Mouse (Mus musculus): Measurements from ENCODE around the gene Cldn20. TPM values are rescaled to one million over a fixed set of nuclear protein-coding genes. Genes with fewer than 3 reads are reported as not detected.

Gene Cldn20
- total and polyA plus RNA-seq, 3 experiments = 0.37 TPM; not detected in 2

- intact Hi-C loops (cut with DNase I) = no loop called here
Measured at GRCm38 (mm10) chr17:3499468-3499867, 32.9 kb upstream of the Cldn20 start.

GRCm38 (mm10) chr17:3500076-3500475 lies 32.3 kb upstream of the Cldn20 start:
- intact Hi-C loops (cut with DNase I) = no loop called here
- no peak for DNase-seq

More at GRCm38 (mm10) chr17:3499468-3499867, 32.9 kb upstream of the Cldn20 start:
- Histone ChIP-seq H3K27me3 (ENCODE audit: control insufficient read depth, insufficient read depth, low read length) (no peaks in the 10 kb centered on the region), H3K4me3 (no peak overlapping the region), H3K36me3 (ENCODE audit: control insufficient read depth, insufficient read depth, low read length) (no peaks in the 10 kb centered on the region), H3K9ac (ENCODE audit: low read depth, low read length) (no peak overlapping the region), H3K27ac (no peak overlapping the region), H3K4me1 (ENCODE audit: control insufficient read depth, insufficient read depth, low read length) (no peaks in the 10 kb centered on the region), H3K79me2 (replicated peaks; ENCODE audit: control insufficient read depth, insufficient read depth, low read length) (no peaks in the 10 kb centered on the region)
- no peak for DNase-seq
- TF ChIP-seq CTCF (IDR thresholded peaks at IDR 0.05) (no peak), EP300 (IDR thresholded peaks at IDR 0.05; ENCODE audit: insufficient read depth, low read depth, low read length) (no peak)
- 89% methylated on average over 8 of the region's 8 CpGs for WGBS

GRCm38 (mm10) chr17:3500936-3501335 lies 31.4 kb upstream of the Cldn20 start:
- Histone ChIP-seq H3K9ac (ENCODE audit: low read depth, low read length) (no peak overlapping the region), H3K79me2 (replicated peaks; ENCODE audit: control insufficient read depth, insufficient read depth, low read length) (no peaks in the 10 kb centered on the region), H3K36me3 (ENCODE audit: control insufficient read depth, insufficient read depth, low read length) (no peaks in the 10 kb centered on the region), H3K27ac (no peak overlapping the region), H3K4me1 (ENCODE audit: control insufficient read depth, insufficient read depth, low read length) (no peaks in the 10 kb centered on the region), H3K27me3 (ENCODE audit: control insufficient read depth, insufficient read depth, low read length) (no peaks in the 10 kb centered on the region), H3K4me3 (no peak overlapping the region)
- intact Hi-C loops (cut with DNase I) = no loop called here
- no peak for DNase-seq
- 79% methylated on average over 4 of the region's 4 CpGs for WGBS
- TF ChIP-seq EP300 (IDR thresholded peaks at IDR 0.05; ENCODE audit: insufficient read depth, low read depth, low read length) = no peak
- no peak for TF ChIP-seq POLR2A (IDR thresholded peaks at IDR 0.05; ENCODE audit: insufficient read depth, low read depth, low read length)
- TF ChIP-seq CTCF (IDR thresholded peaks at IDR 0.05) = no peak

More at GRCm38 (mm10) chr17:3500076-3500475, 32.3 kb upstream of the Cldn20 start:
- Histone ChIP-seq H3K79me2 (replicated peaks; ENCODE audit: control insufficient read depth, insufficient read depth, low read length) (no peaks in the 10 kb centered on the region), H3K36me3 (ENCODE audit: control insufficient read depth, insufficient read depth, low read length) (no peaks in the 10 kb centered on the region), H3K9ac (ENCODE audit: low read depth, low read length) (no peak overlapping the region), H3K27ac (no peak overlapping the region), H3K4me3 (no peak overlapping the region), H3K4me1 (ENCODE audit: control insufficient read depth, insufficient read depth, low read length) (no peaks in the 10 kb centered on the region), H3K27me3 (ENCODE audit: control insufficient read depth, insufficient read depth, low read length) (no peaks in the 10 kb centered on the region)
- no peak for TF ChIP-seq CTCF (IDR thresholded peaks at IDR 0.05)
- TF ChIP-seq POLR2A (IDR thresholded peaks at IDR 0.05; ENCODE audit: insufficient read depth, low read depth, low read length) = no peak
- no peak for TF ChIP-seq EP300 (IDR thresholded peaks at IDR 0.05; ENCODE audit: insufficient read depth, low read depth, low read length)
- 88% methylated on average over 6 of the region's 6 CpGs for WGBS

GRCm38 (mm10) chr17:3505711-3506110 lies 26.6 kb upstream of the Cldn20 start:
- Histone ChIP-seq H3K79me2 (replicated peaks; ENCODE audit: control insufficient read depth, insufficient read depth, low read length) (no peaks in the 10 kb centered on the region), H3K36me3 (ENCODE audit: control insufficient read depth, insufficient read depth, low read length) (no peaks in the 10 kb centered on the region), H3K9ac (ENCODE audit: low read depth, low read length) (no peak overlapping the region), H3K4me3 (no peak overlapping the region), H3K27me3 (ENCODE audit: control insufficient read depth, insufficient read depth, low read length) (no peaks in the 10 kb centered on the region), H3K4me1 (ENCODE audit: control insufficient read depth, insufficient read depth, low read length) (no peaks in the 10 kb centered on the region), H3K27ac (no peak overlapping the region)
- intact Hi-C loops (cut with DNase I) = loop anchor here (5.0 kb wide), 1 partner anchor 233 kb away; no protein-coding TSS in a partner anchor
- TF ChIP-seq EP300 (IDR thresholded peaks at IDR 0.05; ENCODE audit: insufficient read depth, low read depth, low read length) (no peak), POLR2A (IDR thresholded peaks at IDR 0.05; ENCODE audit: insufficient read depth, low read depth, low read length) (no peak), CTCF (IDR thresholded peaks at IDR 0.05) (no peak)
- DNase-seq = no peak
- 89% methylated on average over 1 of the region's 1 CpGs for WGBS

- DNase-seq = no peak
- Histone ChIP-seq H3K79me2 (replicated peaks; ENCODE audit: control insufficient read depth, insufficient read depth, low read length) (no peaks in the 10 kb centered on the region), H3K4me1 (ENCODE audit: control insufficient read depth, insufficient read depth, low read length) (no peaks in the 10 kb centered on the region), H3K27ac (no peak overlapping the region), H3K4me3 (no peak overlapping the region), H3K36me3 (ENCODE audit: control insufficient read depth, insufficient read depth, low read length) (no peaks in the 10 kb centered on the region), H3K27me3 (ENCODE audit: control insufficient read depth, insufficient read depth, low read length) (no peaks in the 10 kb centered on the region), H3K9ac (ENCODE audit: low read depth, low read length) (no peak overlapping the region)
- TF ChIP-seq EP300 (IDR thresholded peaks at IDR 0.05; ENCODE audit: insufficient read depth, low read depth, low read length) (no peak), CTCF (IDR thresholded peaks at IDR 0.05) (no peak), POLR2A (IDR thresholded peaks at IDR 0.05; ENCODE audit: insufficient read depth, low read depth, low read length) (no peak)
- WGBS = 71% methylated on average over 8 of the region's 8 CpGs
- intact Hi-C loops (cut with DNase I) = loop anchor here (5.0 kb wide), 1 partner anchor 234 kb away; no protein-coding TSS in a partner anchor
Measured at GRCm38 (mm10) chr17:3506508-3506907, 25.8 kb upstream of the Cldn20 start.

GRCm38 (mm10) chr17:3509841-3510240 lies 22.5 kb upstream of the Cldn20 start:
- intact Hi-C loops (cut with DNase I) = loop anchor here (1.0 to 5.0 kb wide), 3 partner anchors 62 to 279 kb away; no protein-coding TSS in a partner anchor
- H3K4me3 ChIP-seq = no peak overlapping the region
- H3K36me3 ChIP-seq (ENCODE audit: control insufficient read depth, insufficient read depth, low read length) = no peaks in the 10 kb centered on the region
- H3K9ac ChIP-seq (ENCODE audit: low read depth, low read length) = no peak overlapping the region
- TF ChIP-seq CTCF (IDR thresholded peaks at IDR 0.05) = peak; percentile 89
- no peak for TF ChIP-seq EP300 (IDR thresholded peaks at IDR 0.05; ENCODE audit: insufficient read depth, low read depth, low read length)
- no peak for TF ChIP-seq POLR2A (IDR thresholded peaks at IDR 0.05; ENCODE audit: insufficient read depth, low read depth, low read length)
- DNase-seq = peak; percentile 42 to 58
- no peaks in the 10 kb centered on the region for H3K4me1 ChIP-seq (ENCODE audit: control insufficient read depth, insufficient read depth, low read length)
- H3K79me2 ChIP-seq (replicated peaks; ENCODE audit: control insufficient read depth, insufficient read depth, low read length) = no peaks in the 10 kb centered on the region
- WGBS = 13% methylated on average over 1 of the region's 1 CpGs
- H3K27ac ChIP-seq = no peak overlapping the region
- H3K27me3 ChIP-seq (ENCODE audit: control insufficient read depth, insufficient read depth, low read length) = no peaks in the 10 kb centered on the region
